Mouse (Mus musculus): ENCODE results near the gene Abcg5. TPM values are rescaled to one million over a fixed set of nuclear protein-coding genes. Genes with fewer than 3 reads are reported as not detected.

The Abcg5 gene
- polyA plus RNA-seq, 1 experiment from 2014 or later, result 1.4 TPM

DNA sequence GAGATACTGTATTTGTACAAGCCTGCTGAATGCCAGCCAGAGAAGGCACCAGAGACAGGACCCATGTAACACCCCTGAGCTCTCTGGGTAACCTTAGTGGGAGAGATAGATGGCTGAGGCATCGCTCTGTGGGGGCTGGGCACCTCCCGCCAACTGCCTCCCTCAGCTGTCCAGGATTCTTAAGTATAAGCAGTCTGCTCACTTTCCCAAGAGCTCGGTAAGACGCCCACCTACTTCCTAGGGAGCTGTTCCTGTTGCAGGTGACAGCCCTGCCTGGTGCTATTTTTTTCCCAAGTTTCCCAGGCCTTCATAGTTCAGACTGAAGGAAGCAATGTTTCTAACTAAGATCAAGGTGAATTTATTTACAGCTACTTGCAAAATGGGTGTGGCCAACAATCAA lies 7.6 kb downstream of the Abcg5 start:
- Histone ChIP-seq H3K4me1 (ENCODE audit: control insufficient read depth, insufficient read depth, low read length) (peaks cover 8% of the 10 kb centered on the region), H3K36me3 (ENCODE audit: control insufficient read depth, insufficient read depth, low read length) (no peaks in the 10 kb centered on the region), H3K9me3 (replicated peaks; ENCODE audit: control insufficient read depth, low read length) (no peaks in the 10 kb centered on the region), H3K27ac (ENCODE audit: low read length) (no peak overlapping the region), H3K4me2 (ENCODE audit: low read depth, low read length) (no peak overlapping the region), H3K9ac (ENCODE audit: low read length) (no peak overlapping the region), H3K4me3 (replicated peaks; ENCODE audit: low read length) (no peak overlapping the region), H3K27me3 (ENCODE audit: control insufficient read depth, insufficient read depth, low read length) (no peaks in the 10 kb centered on the region)
- ATAC-seq (ENCODE audit: insufficient read depth, low FRiP score), result no peak
- 47% methylated on average over 4 of the region's 4 CpGs for WGBS

DNA sequence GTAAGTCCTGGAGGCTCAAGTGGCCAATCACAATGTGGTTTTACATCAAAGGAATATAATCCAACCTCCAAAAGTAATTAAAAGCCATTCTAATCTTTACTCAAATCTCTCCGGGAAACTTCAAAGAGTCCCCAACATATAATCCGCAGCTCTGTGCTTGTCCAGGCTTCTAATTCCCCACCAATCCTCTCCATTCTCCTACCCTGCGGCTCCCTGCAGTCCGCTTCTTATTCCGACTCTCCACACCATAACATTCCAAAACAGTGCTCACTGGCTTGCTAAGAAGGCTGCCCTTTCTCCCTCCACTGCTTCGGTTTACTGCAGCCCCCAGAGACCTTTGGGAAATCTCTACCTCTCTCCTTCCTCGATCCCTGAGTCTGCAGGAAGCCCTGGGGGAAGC lies 8.8 kb downstream of the Abcg5 start:
- Histone ChIP-seq H3K4me1 (ENCODE audit: control insufficient read depth, insufficient read depth, low read length) (peaks cover 8% of the 10 kb centered on the region), H3K9ac (ENCODE audit: low read length) (no peak overlapping the region), H3K4me2 (ENCODE audit: low read depth, low read length) (no peak overlapping the region), H3K27ac (ENCODE audit: low read length) (no peak overlapping the region), H3K36me3 (ENCODE audit: control insufficient read depth, insufficient read depth, low read length) (no peaks in the 10 kb centered on the region), H3K27me3 (ENCODE audit: control insufficient read depth, insufficient read depth, low read length) (no peaks in the 10 kb centered on the region), H3K9me3 (replicated peaks; ENCODE audit: control insufficient read depth, low read length) (no peaks in the 10 kb centered on the region), H3K4me3 (replicated peaks; ENCODE audit: low read length) (no peak overlapping the region)
- WGBS, result 50% methylated on average over 7 of the region's 7 CpGs
- no peak for ATAC-seq (ENCODE audit: insufficient read depth, low FRiP score)

DNA sequence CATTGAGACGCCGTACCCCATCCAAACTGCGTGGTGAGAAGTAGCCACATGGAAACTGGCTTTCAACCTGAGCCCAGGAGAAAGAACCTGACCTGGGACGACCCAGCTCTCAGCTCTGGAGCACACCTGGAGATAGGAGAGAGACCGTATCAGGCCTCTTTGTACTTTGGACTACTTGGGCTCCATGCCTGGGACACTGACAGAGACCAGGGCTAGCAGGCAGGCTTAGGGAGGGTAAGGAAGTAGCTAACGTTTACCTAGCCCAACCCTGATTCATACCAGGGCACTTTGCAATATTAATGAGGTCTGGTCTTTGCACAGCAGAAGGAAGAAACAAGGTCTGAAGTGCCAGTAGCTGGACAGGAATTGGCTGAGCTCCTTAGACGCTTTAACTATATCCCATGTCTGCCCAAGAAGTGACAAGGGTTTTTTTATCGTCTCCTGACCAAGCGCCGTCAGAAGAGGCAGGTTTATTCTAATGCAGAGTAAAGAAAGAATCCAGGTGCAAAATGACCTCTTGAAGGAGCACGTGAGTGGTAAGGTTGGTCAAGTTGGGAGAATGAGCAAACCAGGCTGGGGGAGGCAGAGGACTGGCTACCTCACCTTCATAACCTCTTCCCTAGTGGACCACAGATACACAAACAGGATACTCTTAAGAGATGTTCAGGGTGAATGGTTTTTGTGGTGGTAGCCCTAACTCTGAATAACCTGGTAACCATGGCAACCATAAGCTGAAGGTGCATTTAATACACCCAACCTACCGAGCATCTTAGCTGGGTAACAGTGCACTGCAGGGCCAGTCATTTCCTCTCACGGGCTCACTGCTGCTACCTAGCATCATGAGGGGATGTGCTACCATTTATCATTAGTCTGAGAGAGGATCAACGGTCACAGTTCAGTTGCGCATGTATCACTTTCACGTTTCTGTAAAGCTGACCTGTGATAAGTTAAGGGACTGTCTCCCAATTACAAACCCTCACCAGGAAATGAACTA lies 10.1 kb downstream of the Abcg5 start:
- H3K27ac ChIP-seq (ENCODE audit: low read length), result peak overlapping the region; percentile 49
- no peak overlapping the region for H3K4me2 ChIP-seq (ENCODE audit: low read depth, low read length)
- no peaks in the 10 kb centered on the region for H3K9me3 ChIP-seq (replicated peaks; ENCODE audit: control insufficient read depth, low read length)
- no peak overlapping the region for H3K4me3 ChIP-seq (replicated peaks; ENCODE audit: low read length)
- H3K4me1 ChIP-seq (ENCODE audit: control insufficient read depth, insufficient read depth, low read length), result peaks cover 8% of the 10 kb centered on the region
- 53% methylated on average over 16 of the region's 16 CpGs for WGBS
- no peaks in the 10 kb centered on the region for H3K27me3 ChIP-seq (ENCODE audit: control insufficient read depth, insufficient read depth, low read length)
- ATAC-seq (ENCODE audit: insufficient read depth, low FRiP score), result peak; percentile 90
- H3K36me3 ChIP-seq (ENCODE audit: control insufficient read depth, insufficient read depth, low read length), result no peaks in the 10 kb centered on the region
- no peak overlapping the region for H3K9ac ChIP-seq (ENCODE audit: low read length)

DNA sequence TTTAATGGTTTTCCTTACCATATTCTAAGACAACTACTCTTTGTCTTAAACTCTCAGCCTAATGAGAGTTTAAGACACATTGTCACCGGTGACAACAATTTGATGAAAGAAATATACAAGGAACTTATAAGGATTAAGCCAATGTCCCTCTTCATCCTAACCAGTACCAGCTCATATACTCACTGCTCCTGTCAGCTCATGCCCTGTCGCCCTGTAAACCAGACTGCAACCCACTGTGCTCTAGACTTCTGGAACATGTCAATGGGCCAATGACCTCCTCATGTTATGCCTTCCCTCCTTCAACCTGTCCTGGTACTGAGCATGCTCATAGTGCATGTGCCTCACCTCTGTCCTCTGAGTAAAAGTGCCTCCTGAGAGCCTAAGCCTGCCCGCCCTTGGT lies 15.0 kb downstream of the Abcg5 start:
- WGBS, result 82% methylated on average over 3 of the region's 3 CpGs

DNA sequence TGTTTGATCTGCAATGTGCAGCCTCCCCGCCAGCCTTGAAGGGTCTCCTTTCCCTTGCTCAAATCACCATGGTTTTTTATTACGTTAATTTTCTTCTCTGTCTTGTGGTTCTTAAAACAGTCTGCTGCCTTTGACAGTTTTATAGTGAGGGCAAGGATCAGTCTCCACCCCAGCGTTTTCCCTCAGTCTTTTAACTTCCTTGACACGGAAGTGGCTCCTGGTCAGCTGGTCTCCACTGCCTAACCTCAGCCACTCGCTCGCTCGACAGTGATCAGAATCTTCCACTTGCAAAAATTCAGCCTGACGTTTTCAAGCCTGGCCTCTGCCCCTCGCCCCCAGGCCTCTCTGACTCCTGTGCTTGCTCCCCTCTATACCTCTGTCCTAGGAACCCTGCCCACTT lies 17.1 kb downstream of the Abcg5 start:
- H3K4me3 ChIP-seq (replicated peaks; ENCODE audit: low read length), result no peak overlapping the region
- ATAC-seq (ENCODE audit: insufficient read depth, low FRiP score), result no peak
- peak overlapping the region; percentile 24; the same call in 1 of the 2 replicates for H3K27ac ChIP-seq (ENCODE audit: low read length)
- H3K27me3 ChIP-seq (ENCODE audit: control insufficient read depth, insufficient read depth, low read length), result no peaks in the 10 kb centered on the region
- no peak overlapping the region for H3K9ac ChIP-seq (ENCODE audit: low read length)
- H3K36me3 ChIP-seq (ENCODE audit: control insufficient read depth, insufficient read depth, low read length), result no peaks in the 10 kb centered on the region
- no peak overlapping the region for H3K4me2 ChIP-seq (ENCODE audit: low read depth, low read length)
- no peaks in the 10 kb centered on the region for H3K9me3 ChIP-seq (replicated peaks; ENCODE audit: control insufficient read depth, low read length)
- no peaks in the 10 kb centered on the region; the same call in 1 of the 2 replicates for H3K4me1 ChIP-seq (ENCODE audit: control insufficient read depth, insufficient read depth, low read length)
- WGBS, result 30% methylated on average over 9 of the region's 9 CpGs

More for the DNA sequence above, 15.0 kb downstream of the Abcg5 start:
- H3K4me2 ChIP-seq (ENCODE audit: low read depth, low read length), result no peak overlapping the region
- H3K4me3 ChIP-seq (replicated peaks; ENCODE audit: low read length), result no peak overlapping the region
- H3K36me3 ChIP-seq (ENCODE audit: control insufficient read depth, insufficient read depth, low read length), result no peaks in the 10 kb centered on the region
- no peak for ATAC-seq (ENCODE audit: insufficient read depth, low FRiP score)
- no peak overlapping the region for H3K9ac ChIP-seq (ENCODE audit: low read length)
- H3K27ac ChIP-seq (ENCODE audit: low read length), result no peak overlapping the region
- H3K9me3 ChIP-seq (replicated peaks; ENCODE audit: control insufficient read depth, low read length), result no peaks in the 10 kb centered on the region
- H3K4me1 ChIP-seq (ENCODE audit: control insufficient read depth, insufficient read depth, low read length), result no peaks in the 10 kb centered on the region
- H3K27me3 ChIP-seq (ENCODE audit: control insufficient read depth, insufficient read depth, low read length), result no peaks in the 10 kb centered on the region

DNA sequence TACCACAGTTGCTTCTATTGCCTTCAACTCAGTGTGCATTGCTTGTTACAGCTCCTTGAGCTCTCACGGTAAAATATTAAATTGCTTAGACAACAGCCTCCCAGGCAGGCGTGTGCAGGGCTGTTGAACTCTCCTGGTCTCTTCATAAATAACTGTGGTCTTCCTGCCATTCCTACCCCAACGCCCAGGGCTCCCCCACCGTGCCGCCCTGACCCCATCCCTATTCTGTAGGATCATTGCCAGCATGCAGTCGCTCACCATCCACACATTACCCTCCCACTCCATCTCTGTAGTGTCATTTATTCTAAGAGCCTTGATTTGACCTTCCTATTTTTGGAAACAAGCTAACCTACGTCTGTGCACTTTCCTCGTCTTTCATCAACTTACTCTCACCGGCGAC lies 17.8 kb downstream of the Abcg5 start:
- no peak overlapping the region for H3K9ac ChIP-seq (ENCODE audit: low read length)
- no peaks in the 10 kb centered on the region for H3K9me3 ChIP-seq (replicated peaks; ENCODE audit: control insufficient read depth, low read length)
- WGBS, result 41% methylated on average over 10 of the region's 10 CpGs
- no peaks in the 10 kb centered on the region for H3K27me3 ChIP-seq (ENCODE audit: control insufficient read depth, insufficient read depth, low read length)
- no peaks in the 10 kb centered on the region for H3K36me3 ChIP-seq (ENCODE audit: control insufficient read depth, insufficient read depth, low read length)
- H3K4me1 ChIP-seq (ENCODE audit: control insufficient read depth, insufficient read depth, low read length), result no peaks in the 10 kb centered on the region; the same call in 1 of the 2 replicates
- ATAC-seq (ENCODE audit: insufficient read depth, low FRiP score), result no peak
- H3K4me2 ChIP-seq (ENCODE audit: low read depth, low read length), result no peak overlapping the region
- H3K4me3 ChIP-seq (replicated peaks; ENCODE audit: low read length), result no peak overlapping the region
- H3K27ac ChIP-seq (ENCODE audit: low read length), result no peak overlapping the region

- WGBS, result 67% methylated on average over 8 of the region's 8 CpGs
- no peak for ATAC-seq (ENCODE audit: insufficient read depth, low FRiP score)
- Histone ChIP-seq H3K27ac (ENCODE audit: low read length) (no peak overlapping the region), H3K9me3 (replicated peaks; ENCODE audit: control insufficient read depth, low read length) (no peaks in the 10 kb centered on the region), H3K4me1 (ENCODE audit: control insufficient read depth, insufficient read depth, low read length) (no peaks in the 10 kb centered on the region; the same call in 1 of the 2 replicates), H3K4me2 (ENCODE audit: low read depth, low read length) (no peak overlapping the region), H3K36me3 (ENCODE audit: control insufficient read depth, insufficient read depth, low read length) (no peaks in the 10 kb centered on the region), H3K27me3 (ENCODE audit: control insufficient read depth, insufficient read depth, low read length) (no peaks in the 10 kb centered on the region), H3K9ac (ENCODE audit: low read length) (no peak overlapping the region), H3K4me3 (replicated peaks; ENCODE audit: low read length) (no peak overlapping the region)
Observed at GRCm38 (mm10) chr17:84658951-84659350, 23.9 kb downstream of the Abcg5 start.

DNA sequence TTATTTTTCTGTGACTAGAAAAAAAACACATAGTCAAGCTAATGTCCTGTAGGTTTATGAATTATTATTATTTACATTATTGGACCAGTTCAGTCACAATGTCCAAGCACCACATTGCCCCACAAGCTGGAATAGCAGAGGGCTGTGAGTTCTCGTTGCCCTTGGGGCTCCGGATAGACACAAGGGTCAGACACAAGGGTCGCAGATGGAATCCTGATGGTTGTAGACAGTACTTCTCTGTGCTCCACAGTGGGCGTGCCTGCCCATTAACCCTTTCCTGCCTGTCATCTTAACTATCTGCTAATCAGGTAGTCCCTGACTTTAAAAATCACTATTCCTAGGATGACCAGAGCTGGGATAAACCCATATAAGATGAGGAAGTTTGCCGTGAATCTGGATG lies 24.6 kb downstream of the Abcg5 start:
- ATAC-seq (ENCODE audit: insufficient read depth, low FRiP score), result no peak
- 37% methylated on average over 5 of the region's 5 CpGs for WGBS
- no peaks in the 10 kb centered on the region for H3K36me3 ChIP-seq (ENCODE audit: control insufficient read depth, insufficient read depth, low read length)
- H3K4me2 ChIP-seq (ENCODE audit: low read depth, low read length), result no peak overlapping the region
- H3K4me1 ChIP-seq (ENCODE audit: control insufficient read depth, insufficient read depth, low read length), result no peaks in the 10 kb centered on the region; the same call in 1 of the 2 replicates
- no peak overlapping the region for H3K4me3 ChIP-seq (replicated peaks; ENCODE audit: low read length)
- no peaks in the 10 kb centered on the region for H3K9me3 ChIP-seq (replicated peaks; ENCODE audit: control insufficient read depth, low read length)
- H3K27me3 ChIP-seq (ENCODE audit: control insufficient read depth, insufficient read depth, low read length), result no peaks in the 10 kb centered on the region
- no peak overlapping the region for H3K9ac ChIP-seq (ENCODE audit: low read length)
- H3K27ac ChIP-seq (ENCODE audit: low read length), result no peak overlapping the region

DNA sequence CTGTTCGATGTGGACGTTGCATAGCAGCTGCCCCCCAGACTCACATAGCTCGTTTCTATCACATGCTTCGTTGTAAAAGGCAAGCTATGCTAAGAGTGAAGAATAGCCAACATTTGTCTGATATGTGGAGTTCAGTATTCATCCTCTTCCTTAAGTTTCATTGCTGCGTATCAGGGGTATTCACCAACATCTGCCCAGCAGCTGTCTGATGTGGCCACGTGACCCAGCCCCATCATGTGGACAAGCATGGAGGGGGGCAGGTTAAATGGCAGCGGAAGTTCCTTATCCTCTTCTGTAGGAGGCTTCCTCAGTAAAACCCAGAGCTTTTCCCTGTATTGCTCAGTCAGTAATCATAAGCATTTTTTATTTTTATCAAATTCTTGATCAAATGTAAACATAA lies 25.0 kb downstream of the Abcg5 start:
- H3K4me2 ChIP-seq (ENCODE audit: low read depth, low read length), result no peak overlapping the region
- H3K4me3 ChIP-seq (replicated peaks; ENCODE audit: low read length), result no peak overlapping the region
- WGBS, result 57% methylated on average over 7 of the region's 7 CpGs
- H3K9me3 ChIP-seq (replicated peaks; ENCODE audit: control insufficient read depth, low read length), result no peaks in the 10 kb centered on the region
- H3K36me3 ChIP-seq (ENCODE audit: control insufficient read depth, insufficient read depth, low read length), result no peaks in the 10 kb centered on the region
- no peak for ATAC-seq (ENCODE audit: insufficient read depth, low FRiP score)
- H3K4me1 ChIP-seq (ENCODE audit: control insufficient read depth, insufficient read depth, low read length), result no peaks in the 10 kb centered on the region; the same call in 1 of the 2 replicates
- H3K27ac ChIP-seq (ENCODE audit: low read length), result no peak overlapping the region
- H3K27me3 ChIP-seq (ENCODE audit: control insufficient read depth, insufficient read depth, low read length), result no peaks in the 10 kb centered on the region
- no peak overlapping the region for H3K9ac ChIP-seq (ENCODE audit: low read length)

Data from stomach, embryonic 16.5 days (tissue).